Mouse (Mus musculus) spleen, adult 18-20 months (tissue): Measurements from ENCODE around the gene Abcb8.

ENCODE experiments used
- DNase-seq, 2 experiments: peaks; one replicate each; pipeline ENCODE4 v3.0.0; 2022; ENCODE audit warnings: mixed read lengths in 2 of 2

Gene Abcb8

DNA sequence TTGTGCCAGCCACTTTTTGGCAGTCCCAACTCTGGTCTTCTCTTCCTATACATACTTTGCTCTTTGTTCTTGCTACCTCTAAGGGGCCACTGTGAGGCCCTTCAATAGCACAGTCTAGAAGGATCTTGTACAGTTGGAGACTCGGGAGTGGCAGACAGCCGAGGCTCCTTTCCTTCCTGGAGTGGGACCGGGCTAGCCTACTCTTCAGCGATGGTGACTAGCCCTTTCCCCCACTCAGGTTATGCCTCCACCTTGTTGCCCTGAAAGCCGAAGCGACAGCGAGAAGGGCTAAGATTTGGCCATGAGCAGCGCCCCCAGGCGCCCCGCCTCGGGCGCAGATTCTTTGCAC is 33.8 kb downstream of the Abcb8 start:
- no peak for DNase-seq

DNA sequence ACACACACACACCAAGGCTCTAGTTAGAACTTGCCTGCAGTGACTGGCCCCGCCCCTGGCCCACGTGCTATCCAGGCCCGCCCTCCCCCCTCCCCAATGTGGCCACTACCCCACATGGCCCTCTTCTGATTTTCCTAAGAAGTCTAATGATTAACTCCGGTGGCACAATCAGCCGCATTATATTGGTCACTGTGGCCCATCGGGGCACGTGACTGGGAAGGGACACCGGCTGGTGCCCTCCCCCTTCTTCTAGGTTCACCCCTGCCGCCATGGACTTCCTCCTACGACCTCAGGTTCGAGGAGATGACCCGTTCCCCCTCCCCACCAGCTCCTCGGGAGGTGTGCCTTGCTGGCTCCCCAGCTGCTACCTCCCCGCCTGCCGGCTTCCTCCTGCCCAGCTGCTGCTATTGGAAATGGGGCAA is 34.5 kb downstream of the Abcb8 start:
- no peak for DNase-seq

DNA sequence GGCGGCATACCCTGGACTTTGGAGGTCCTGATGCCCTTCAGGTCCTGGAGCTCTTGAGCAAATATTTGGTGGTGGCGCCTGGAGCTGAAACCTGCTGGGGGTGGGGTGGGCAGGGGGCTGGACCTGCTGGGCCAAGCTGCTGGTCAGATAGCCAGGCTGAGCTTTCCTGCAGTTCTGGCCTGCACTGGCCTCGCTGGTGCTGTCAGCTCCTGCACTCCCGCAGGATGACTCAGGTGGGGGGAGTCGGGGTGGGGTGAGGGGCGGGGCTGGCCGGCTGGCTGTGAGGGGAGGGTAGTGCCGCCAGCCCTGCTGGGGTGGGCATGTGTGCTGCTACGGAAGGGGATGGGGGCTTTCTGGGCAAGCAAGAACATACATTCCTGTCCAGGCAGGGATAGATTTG is 35.1 kb downstream of the Abcb8 start:
- no peak for DNase-seq

DNA sequence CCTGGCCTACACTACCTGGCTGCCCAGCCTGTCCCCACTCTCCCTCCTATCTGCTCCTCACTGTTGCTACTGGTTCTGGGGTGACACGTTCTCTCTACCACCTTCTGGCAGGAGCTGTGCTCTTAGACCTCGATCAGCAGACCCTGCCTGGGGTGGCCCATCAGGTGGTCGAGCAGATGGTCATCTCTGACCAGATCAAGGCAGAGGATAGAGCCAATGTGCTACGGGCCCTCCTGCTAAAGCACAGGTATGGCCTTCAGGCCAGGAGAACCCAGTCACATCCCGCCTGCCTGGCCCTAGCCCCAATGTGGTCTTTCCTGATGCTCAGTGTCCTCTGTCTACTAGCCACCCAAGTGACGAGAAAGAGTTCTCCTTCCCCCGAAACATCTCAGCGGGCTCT is 40.5 kb downstream of the Abcb8 start:
- DNase-seq, result no peak

DNA sequence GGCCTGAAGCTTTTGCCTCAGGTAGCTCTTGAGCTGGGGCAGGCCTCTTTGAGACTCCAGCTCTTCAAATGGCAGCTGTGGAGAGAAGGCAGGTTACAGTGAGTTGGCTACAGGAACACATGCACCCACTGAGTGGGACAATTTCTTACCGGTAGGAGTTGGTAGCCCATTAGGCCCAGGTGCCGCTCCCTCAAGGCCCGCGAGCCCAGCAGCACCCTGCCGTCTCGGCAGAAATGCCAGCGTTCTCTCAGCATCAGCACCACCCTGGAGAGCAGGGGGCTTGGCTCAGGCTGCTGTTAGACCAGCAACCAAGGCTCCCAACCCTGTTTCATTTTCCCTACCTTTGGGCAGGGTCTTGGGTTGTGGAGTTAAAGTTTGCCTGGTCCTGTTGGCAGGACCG is 47.7 kb downstream of the Abcb8 start:
- DNase-seq, result no peak

DNA sequence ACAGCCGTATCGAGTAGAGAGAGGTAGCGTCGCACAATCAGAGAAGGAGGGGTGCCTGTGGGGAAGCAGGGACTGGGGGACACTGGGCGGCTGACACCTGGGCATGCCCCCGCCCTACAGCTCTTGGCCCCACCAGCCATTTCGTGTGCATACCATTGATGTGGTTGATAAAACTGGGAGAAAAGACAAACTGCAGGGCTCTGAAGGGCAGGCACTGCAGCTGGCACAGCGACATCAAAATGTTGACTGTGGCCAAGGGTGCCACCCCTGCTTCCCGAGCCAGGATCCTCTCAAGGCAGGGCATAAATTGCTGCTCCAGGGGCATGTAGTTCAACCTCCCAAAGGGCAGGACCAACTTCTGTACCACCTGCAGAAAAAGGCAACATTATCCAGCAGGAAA is 48.6 kb downstream of the Abcb8 start:
- no peak for DNase-seq

DNA sequence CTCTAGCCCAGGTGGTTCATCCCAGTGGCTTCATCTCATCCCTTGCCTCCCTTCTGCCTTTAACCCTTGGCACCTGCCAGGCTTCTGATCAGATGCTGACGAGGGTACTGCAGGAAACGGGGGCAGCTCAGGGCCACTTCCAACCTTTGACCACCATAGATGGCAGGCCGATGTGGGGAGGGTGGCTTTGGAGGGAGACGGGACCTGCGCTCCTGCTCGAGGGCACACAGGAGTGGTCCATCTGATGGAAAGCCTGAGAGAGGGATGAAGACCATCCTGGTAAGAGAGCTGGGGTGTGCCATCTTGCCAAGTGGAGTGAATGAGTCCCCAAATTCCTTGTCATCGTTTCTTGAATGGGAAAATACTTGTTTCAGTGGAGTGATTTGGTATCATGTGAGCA is 49.7 kb downstream of the Abcb8 start:
- DNase-seq, result no peak

DNA sequence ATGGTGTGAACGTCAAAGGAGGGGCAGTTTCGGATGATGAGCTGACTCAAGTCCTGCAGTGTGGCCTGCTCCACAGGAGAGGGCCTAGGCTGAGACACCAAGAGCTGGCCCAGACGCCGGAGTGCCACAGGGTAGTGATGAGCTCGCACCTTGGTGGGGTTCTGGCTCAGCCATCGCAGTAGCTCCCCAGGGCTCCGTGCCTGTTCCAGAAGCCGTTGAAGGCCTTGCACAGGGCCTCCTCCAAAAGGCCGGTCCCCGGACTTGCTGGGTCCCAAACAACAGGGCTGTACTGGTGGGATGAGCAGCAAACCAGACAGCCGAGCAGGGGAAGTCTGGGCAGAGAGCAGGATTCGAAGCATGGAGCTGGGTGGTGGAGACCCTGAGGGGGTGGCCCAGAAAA is 50.5 kb downstream of the Abcb8 start:
- no peak for DNase-seq

DNA sequence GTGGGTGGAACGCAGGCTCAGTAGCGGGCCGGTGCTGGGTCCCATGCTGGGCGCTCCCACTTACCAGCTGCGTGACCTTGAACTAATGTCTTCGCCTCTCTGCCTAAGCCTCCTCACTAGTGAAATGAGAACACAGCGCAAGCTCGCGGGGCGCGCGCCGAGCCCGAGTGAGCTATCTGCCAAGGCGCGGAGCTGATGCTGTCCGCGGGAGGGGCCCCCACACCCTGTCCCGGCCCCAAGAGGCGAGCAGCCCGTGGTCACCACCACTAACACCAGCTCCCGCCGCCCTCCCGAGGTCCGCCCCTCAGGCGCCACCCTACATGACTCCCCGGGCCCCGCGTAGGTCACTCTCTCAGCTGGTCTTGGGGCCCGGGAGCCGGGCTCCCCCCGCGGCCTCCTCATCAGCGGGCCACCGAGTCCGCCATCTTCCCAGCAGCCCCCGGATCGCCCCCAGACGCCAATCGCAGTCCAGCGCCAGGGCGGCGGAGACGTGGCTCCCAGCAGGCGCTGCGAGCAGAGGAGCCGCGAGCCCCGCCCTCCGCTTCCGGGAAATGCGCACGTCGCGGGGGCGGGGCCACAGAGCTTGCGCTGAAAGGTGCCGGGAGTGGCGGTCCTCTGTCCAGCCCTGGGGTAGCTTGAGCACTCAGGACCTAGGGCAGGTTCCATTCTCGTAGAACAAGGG is 51.4 kb downstream of the Abcb8 start, which contains the start of gene Fastk:
Gene Fastk, minus strand, starts transcription at position 542 of the 682 bp plus-strand sequence.
- peak; percentile 86 to 95 for DNase-seq

DNA sequence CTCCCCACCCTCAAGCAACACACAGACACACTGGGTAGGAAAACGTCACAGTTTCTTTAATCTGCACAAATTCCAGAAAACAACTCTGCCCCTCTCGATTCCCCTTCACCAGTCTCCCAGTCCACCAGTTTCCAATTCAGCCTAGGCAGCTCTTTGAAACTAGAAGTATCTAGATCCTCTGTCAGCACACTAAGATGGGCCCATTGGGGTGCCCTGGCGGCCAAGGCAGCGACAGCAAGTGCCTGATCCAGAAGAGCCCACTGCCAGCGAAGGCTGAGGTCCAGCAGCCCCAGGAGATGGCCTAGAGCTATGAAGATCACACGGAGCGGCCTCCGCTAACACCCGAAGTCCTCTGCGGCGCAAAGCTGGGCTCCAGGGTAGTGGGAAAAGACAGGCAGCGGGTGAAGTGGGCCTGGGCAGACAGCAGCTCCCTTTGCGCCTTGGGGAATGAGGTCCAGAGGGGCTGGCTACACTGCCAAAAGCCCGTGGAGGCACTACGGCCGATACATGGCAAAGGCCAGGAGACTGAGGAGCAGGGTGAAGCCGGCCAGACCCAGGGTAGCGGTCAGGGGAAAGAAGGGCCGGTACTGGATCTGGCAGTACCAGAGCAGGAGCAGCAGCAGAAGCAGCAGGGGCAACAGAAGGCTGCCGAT is 52.1 kb downstream of the Abcb8 start:
- DNase-seq, result no peak

DNA sequence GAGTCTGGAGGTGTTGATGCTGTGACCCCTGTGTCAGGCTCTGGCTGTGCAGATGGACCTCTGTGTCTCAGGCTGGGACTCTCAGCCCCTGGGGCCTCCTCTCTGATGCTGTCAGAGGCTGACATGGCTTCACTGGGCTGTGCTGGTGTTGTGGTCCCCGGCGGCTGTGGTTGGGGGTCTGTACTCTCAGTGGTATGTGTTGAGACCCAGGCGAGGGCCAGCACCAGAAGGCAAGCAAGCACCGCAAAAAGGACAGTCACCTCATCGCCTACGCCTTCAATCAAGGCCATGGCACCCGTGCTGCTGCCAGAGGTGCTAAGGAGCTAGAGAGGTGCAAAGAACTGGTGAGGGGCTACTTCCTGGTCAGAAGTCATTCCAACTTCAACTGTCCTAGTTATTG is 53.2 kb downstream of the Abcb8 start:
- no peak for DNase-seq

DNA sequence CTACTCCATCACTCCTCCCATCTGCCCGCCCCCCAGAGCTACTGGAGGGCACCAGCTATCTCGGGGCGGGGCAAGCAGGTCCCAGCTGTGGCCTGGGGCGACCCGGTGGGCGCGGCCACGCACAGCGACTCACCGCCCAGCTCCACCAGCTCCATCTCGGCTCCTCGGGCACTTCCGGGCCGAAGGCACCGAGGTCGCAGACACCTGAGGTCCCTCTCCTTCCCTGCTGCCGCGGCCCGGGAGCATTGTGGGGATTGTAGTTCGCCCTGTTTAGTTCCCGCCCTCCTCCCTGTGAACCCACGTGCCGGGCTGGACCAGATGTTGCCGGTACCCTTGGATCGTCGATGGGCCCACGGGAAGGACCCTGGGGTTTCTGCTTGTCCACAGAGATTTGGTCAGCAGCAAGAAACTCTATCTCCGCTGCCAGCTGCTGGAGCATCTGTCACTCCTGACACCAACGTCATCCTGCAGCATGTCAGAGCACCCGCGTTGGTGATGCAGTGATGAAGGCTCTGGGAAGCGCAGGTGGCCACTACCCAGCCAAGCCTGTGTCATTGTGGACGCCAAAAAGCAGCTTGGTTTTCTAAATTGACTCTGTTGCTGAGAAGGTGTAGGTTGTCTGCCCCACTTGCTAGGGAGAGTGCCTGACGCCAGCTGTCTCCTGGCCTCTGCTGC is 54.3 kb downstream of the Abcb8 start, which contains the start of gene Tmub1:
Gene Tmub1, minus strand, starts transcription at position 231 of the 675 bp plus-strand sequence.
- DNase-seq, result peak; percentile 81 to 82

DNA sequence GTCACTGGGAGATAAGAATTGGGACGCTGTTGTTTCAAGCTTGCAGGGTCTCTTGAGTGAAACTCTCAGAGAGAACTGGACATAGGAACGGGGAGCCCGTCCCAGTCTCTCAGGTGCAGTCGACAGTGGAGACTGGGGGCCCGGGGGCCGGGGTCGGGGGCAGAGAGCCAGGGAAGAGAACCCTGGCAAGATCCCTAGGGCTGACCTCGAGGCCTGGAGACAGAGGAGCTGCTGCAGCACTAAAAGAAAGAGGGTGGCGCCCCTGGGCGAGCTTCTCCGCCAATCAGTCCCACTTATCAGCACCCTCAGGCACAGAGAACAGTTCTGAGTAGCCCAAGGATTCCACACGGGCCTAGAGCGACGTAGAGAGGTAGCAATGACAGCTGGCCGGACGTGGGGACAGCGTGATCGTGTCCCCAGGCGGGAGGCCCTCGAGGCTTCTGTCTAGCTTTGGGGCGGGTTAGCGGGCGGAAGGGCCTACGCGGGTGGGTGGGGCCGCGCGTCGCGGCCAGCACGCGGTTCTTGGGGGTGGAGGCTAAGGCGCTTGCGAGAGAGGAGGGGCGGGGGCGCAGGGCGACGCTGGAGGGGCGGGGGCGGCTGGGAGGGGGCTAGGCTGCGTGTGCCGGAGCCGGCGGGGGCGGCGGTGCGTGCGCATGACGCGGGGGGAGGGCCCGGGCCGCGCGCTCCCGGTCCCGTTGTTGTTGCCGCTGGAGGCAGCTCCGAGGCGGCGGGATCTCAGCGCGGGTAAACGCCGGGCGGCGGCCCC is 58.0 kb downstream of the Abcb8 start:
- peak; percentile 72 to 78 for DNase-seq

DNA sequence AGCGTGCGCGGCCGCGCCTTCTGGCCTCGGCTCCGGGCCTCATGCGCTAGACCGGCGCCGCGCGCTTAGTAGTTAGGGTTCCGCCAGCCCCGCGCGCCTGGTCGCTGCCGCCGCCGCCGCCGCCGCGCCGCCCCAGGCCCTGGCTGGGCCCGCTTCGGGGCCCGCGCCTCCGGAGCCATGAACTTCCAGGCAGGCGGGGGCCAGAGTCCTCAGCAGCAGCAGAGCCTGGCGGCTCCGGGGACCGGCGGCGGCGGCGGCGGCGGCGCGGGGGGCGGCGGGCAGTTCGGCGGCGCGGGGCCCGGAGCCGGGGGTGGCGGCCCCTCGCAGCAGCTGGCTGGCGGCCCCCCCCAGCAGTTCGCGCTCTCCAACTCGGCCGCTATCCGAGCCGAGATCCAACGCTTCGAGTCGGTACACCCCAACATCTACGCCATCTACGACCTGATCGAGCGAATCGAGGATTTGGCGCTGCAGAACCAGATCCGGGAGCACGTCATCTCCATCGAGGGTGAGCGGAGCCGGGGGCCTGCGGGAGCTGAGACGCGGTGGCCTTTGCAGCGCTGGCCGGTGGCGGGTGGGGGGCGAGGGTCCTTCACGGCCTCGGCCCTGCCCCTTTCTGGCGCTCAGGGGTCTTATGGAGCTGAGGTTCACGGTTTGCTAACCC is 58.7 kb downstream of the Abcb8 start, which contains the start of gene Agap3:
Gene Agap3, plus strand, starts transcription at position 148 of the 661 bp plus-strand sequence.
- peak in 1 of 2 experiments; percentile 30 for DNase-seq

DNA sequence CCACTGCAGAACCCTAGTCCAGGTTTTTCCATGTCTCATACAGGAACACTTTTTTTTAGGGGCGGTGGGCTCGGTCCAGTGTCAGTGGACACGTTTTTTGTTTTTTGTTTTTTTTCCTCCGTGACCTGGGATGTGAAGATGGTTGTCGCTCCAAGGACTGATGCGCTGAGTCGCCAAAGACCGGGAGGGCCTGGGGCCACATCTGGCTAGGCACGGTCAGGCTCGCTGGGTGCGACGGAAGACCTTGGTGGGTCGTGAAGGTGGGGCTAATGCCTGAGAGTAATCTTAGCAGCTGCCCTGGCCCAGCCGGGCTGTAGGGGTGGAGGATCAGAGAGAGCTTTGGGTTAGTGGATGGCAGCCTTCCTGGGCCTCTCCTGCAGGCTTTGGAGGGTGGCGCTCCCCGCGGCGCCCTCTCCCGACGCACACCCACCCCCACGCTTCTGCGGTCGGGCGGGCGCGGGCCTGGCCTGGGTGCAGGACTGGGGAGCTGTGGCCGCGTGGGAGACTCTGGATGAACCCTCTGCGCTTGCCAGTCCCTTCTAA is 59.3 kb downstream of the Abcb8 start:
- DNase-seq, result peak in 1 of 2 experiments; percentile 21

DNA sequence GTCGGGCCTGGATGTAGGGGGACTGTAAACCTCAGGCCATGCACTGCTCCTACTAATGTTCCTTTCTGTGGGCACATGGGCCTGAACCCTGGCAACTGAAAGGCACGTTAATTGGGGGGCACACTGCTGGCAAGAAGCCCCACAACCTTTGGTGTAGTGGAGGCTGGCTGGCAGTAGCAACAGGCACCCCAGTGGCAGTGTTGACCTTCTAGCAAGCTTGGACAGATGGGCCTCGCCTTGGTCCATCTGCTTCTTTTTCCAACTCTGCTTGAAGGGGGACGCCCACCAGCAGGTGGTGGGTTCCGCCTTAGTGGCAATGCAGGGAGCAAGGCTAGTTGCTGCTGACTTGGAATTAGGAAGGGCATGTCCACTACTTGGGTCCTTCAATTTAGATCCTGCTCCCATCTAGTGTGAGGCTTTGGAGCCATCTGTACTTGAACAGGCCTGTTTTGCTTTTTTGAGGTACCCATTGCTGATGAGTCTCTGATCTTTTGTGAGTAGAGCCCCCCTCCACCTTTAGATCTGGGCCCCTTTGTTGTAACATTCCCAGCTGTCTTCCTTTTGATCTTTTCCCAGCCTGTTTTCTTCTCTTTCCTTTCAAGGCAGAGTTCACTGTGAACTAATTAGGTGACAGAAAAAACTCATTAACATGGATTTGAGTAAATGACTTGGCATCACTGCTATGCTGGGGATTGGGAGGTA is 60.0 kb downstream of the Abcb8 start:
- DNase-seq, result no peak

DNA sequence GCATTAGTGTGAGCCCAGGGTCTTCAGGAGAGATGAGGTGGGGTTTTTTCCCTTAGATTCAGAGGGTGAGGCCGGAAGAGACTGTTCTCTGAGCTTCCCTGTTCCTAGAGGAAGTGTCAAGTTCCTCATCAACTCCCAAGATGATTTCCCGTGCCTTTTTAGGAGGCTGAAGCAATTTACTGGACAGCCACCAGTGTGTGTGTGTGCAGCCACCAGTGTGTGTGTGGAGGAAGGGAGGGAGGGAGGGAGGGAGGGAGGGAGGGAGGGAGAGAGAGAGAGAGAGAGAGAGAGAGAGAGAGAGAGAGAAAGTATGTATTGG is 60.5 kb downstream of the Abcb8 start:
- no peak for DNase-seq

DNA sequence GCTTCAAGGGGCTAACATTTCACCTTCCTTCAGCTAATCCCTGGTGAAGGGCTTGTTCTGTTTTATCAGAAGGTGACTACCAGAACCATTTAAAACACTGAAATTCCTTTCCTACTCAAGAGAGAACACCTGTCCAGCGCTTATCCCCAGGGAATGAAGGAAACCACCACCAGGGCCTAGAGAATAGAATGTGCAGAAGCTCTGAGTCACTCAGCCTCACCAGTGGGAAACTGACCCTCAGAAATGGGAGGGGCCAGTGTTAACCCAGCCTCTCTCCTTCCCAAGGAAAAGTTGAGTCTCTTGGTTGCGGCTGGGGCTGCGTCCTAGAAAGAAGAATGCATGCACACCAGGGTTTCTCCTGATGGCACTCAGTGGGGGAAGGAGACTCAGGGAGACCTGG is 61.6 kb downstream of the Abcb8 start:
- no peak for DNase-seq

DNA sequence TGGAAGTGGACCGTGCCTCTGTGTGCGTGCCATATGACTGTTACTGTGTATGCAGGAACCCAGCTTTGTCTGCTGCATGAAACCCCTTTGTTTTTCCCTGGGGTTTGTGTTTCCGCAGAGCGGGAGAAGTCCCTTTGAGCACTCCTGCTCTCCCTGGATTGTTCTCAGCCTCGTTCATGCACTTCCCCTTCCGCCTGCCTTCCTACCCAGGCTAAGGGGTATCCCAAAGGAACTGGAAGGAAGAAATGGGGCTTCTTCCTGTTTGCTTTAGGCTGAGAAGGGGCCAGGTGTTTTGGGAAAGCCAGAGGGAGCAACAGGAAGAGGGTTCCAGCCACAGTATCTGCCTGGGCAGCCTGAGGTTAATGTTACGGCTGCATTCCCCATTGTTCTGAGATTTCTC is 62.1 kb downstream of the Abcb8 start:
- DNase-seq, result no peak
